Mouse (Mus musculus) kidney, postnatal 14 days (tissue): ENCODE results near the gene Tubgcp2.
A peak's percentile ranks its signal among the peaks of the same experiment; 100 is the strongest.

Experiments
- DNase-seq: peaks from one replicate; pipeline ENCODE4 v3.0.0; 2022; ENCODE audit warnings: mixed read lengths

Gene Tubgcp2

GRCm38 (mm10) chr7:140036281-140037170 lies at the start of gene Tubgcp2, which contains the start of gene Zfp511:
Gene Tubgcp2, minus strand, starts transcription at chr7:140036669.
Gene Zfp511, plus strand, starts transcription at chr7:140036391.
- DNase-seq = peak; percentile 98

DNA sequence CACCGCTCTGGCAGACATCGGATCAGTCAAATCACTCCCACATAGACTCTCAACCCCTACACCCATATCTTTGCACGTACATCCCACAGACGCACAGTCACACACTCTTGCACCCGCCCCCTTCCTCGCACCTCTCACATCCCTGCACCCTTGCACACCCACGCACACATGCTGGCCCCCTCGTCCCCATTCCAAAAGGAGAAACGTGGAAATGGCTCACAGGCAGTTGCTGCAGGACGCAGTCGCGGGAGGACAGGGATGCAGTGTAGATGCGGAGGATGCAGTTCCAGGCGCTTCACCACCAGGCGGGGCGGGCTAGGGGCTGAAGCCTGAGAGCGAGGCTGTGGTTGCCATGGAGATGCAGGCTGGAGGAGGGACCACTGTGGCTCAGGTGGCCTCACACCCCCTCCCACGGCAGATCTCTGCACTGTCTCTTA lies 45.8 kb upstream of the Tubgcp2 start, which contains the start of gene Caly:
Caly (minus strand) TSS at position 307 of the 437 bp plus-strand sequence.
- no peak for DNase-seq

DNA sequence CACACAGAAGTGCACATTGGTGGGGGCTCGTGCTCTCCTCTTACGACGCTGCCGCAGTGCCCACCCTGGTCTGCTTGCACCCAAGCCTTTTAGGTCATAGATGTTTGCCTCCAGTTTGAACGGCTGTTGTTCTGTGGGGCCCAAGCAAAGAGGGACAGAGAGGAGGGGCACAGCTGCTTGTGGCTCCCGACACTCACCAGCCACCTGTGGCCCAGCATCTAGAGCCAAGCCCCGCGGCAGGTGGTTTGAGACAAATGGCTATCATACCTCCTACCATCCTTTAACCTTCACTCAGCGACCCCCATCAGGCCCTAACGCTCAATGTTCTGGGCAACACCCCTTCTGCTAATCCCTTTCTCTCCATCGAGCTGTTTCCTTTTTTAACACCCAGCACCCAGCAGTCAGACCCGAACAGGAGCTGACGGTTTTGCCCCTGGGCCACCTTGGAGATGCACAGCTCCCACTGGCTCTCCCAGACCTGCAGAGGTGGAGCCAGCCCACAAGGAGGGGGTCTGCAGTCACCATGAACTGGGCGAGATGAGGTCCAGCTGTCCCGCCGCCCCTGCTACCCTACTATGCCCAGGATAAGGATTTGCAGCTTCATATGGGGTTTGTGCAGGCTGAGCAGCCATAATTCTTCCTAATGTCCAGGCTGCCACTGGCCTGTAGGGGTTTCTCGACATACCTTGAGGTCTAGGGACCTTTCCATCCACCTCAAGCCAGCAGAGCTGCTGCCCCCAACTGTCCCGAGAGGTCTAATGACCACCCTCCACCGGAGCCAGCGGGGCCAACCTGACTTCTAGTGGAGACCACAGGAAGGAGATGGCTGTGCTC lies 45.2 kb upstream of the Tubgcp2 start:
- no peak for DNase-seq

DNA sequence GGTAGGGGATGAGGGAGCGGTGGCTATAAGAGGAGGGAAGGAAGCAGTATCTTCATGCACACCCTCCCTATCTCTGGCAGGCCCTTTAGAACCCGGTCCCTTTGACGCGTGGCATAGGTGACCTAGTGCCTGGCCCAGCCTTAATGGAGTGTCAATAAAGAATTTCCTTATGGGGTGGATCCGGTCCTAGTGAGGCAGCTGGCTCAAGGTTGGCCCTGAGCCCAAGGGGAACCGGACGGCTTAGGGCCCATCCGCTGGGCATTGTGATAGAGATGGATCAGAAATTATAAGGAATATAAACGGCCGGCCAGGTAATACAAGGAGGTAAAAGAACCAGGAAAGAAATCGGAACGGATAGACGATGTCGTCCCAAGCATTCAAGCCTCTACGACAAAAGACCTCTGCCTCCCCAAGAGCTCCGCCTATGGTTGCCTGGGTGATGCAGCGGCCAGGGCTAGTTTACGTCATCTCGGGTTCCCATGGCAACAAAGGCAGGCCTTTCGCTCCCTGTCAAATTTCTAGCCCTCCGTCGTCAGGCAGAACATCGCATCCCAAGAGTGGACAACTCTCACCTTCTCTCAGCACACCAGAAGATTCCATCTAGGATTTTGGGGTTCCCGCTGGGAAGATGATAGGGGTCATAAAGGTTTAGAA lies 44.2 kb upstream of the Tubgcp2 start:
- peak; percentile 79 for DNase-seq

DNA sequence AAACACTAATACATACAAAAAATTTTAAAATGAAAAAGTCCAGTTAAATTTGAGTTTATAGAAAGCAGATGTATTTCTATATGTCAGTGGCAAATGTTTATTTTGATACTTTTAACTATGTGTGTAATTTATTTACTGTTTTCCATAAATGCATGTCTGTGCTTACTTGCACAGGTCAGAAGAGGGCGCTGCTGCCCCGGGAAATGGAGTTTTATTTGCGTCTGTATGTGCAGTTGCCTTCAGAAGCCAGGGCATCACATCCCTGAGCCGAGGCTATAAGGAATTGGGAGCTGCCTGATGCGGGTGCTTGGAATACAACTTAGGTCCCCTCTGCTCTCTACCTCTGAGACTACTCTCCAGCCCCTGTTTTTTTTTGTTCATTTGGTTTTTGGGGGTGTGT lies 42.2 kb upstream of the Tubgcp2 start:
- DNase-seq = peak; percentile 70

DNA sequence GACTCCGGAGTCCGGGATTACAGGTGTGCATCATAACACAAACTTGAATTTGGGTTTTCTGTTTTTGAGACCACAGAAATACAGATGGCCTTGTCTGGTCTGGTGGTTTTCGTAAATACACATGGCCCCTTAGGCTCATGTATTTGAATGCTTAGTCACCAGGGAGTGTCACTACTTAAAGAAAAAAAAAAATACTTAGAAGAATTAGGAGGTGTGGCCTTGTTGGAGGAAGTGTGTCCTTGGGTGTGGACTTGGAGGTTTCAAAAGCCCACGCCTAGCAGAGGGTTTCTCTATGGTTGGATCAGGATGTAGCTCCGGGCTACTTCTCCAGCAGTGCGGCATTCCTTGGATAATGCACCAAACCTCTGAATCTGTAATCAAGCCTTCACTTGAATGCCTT lies 41.2 kb upstream of the Tubgcp2 start:
- no peak for DNase-seq

DNA sequence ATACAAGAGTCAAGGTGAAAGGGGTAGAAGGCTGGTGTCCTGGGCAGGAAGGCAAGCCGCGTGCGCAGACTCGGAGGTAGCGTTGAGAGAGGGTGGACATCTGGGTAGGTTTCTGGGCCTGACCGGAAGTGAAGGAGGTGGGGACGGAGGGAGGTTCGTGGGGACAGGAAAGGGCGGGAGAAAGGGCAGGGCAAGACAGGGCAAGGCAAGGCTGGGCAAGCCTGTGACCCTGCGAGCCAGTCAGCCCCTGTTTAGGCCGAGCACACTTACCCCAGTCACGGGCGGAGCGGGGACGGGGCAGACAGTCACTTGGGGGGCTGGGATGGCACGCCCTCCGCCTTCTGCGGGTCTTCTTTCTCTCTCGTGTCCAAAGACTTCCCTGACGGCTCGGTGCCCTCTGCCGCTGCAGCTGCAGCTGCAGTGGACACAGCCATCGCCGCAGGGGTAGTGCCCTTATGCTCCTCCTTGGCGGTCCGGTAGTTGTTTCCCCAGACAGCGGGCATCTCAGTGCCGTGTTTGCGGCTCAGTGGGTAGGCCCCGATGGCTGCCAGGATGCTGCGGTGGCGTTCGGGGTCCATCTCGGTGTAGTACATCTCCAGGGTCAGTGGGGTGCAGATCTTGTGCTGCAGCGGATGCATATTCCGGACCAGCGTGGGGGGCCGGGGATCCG lies 33.7 kb upstream of the Tubgcp2 start:
- no peak for DNase-seq

- no peak for DNase-seq
Measured at GRCm38 (mm10) chr7:140067397-140067796, 30.9 kb upstream of the Tubgcp2 start.

DNA sequence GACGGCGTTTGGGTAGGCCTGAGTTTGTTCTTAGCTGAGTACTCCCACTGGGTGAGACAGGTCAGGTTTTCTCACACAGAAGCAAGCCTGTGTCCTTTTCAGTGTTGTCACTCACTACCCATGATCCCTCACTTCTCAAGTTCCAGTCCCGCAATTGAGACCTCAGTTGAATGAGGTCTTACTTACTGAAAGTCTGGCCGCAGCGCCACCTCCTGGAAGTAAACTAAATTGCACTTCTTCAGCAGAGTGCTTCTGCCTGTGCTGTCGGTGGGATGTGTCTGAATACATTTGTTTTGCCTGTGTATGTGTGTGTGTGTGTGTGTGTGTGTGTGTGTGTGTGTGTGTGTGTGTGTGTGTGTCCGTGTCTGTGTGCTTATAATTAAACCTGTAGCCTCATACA lies 26.6 kb upstream of the Tubgcp2 start:
- DNase-seq = peak; percentile 67

DNA sequence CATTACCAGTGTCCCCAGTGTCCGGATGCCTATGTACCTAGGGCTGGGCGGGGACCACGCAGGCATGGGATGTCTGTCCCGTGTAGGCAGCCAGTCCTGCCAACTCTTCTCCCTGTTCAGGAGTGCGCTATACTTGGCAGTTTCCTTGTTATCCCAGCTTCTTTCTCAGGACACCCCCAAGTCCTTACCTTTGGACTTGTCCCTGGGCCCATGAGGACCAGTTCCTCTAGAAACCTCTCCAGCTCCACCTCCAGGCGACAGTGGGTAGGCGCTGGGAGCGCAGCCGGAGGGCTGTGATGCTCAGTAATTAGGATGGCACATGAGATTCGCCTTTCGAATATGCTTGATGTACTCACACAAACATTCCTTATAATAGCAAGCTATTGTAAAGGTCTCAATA lies 25.8 kb upstream of the Tubgcp2 start:
- DNase-seq = peak; percentile 32

GRCm38 (mm10) chr7:140061832-140062130 lies 25.3 kb upstream of the Tubgcp2 start:
- DNase-seq = no peak

GRCm38 (mm10) chr7:140060936-140061831 lies 24.7 kb upstream of the Tubgcp2 start:
- DNase-seq = peak; percentile 47

GRCm38 (mm10) chr7:140059601-140060000 lies 23.1 kb upstream of the Tubgcp2 start:
- no peak for DNase-seq

DNA sequence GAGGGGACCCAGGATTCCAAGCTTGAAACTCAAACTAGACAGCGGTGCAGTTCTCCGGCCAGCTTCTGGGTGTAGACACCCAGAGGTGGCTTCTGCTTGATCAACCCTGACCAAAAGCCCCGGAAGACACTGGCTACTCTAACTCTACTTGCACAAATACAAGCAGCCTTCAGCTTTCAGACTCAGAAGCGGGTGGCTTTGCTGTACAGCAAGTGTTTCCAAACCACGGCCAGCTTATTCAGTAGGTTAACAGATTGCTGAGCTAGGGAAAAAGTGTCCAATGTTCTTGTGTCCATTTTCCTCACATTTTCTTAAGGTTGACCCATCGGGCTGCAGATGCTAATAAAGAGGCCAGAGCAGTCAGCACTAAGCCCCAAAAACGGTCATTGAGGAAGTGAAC lies 22.1 kb upstream of the Tubgcp2 start:
- DNase-seq = no peak

GRCm38 (mm10) chr7:140057413-140058407 lies 21.2 kb upstream of the Tubgcp2 start:
- DNase-seq = peak; percentile 49

- DNase-seq = no peak
Measured at GRCm38 (mm10) chr7:140054124-140054523, 17.7 kb upstream of the Tubgcp2 start.

DNA sequence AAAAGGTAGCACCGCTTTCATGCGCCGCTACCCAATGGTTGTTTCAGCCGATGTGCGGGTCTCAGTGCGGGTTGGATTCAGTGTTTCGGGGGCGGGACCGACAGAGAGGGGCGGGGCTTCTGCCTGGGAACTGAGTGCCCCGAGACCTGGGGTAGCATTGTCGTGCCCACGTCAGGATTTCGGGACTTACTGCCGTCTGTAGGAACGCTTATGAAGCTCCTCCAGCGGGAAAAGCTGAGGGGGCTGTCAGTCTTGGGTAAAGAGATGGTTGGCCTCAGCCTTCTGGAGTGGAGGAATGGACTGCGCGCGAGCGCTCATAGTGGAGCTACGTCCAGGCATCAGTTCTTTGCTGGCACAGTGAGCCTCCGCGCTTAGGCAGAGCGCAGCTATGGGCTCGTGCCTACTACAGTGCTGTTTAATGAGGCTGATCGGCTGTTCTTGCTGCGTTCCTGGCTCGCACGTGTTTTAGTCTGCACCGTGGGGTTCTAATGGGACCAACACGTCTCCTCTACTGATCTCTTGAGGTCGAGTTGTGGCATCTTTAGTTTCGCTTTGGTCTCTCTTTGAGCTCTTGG lies 12.7 kb upstream of the Tubgcp2 start:
- peak; percentile 27 for DNase-seq

DNA sequence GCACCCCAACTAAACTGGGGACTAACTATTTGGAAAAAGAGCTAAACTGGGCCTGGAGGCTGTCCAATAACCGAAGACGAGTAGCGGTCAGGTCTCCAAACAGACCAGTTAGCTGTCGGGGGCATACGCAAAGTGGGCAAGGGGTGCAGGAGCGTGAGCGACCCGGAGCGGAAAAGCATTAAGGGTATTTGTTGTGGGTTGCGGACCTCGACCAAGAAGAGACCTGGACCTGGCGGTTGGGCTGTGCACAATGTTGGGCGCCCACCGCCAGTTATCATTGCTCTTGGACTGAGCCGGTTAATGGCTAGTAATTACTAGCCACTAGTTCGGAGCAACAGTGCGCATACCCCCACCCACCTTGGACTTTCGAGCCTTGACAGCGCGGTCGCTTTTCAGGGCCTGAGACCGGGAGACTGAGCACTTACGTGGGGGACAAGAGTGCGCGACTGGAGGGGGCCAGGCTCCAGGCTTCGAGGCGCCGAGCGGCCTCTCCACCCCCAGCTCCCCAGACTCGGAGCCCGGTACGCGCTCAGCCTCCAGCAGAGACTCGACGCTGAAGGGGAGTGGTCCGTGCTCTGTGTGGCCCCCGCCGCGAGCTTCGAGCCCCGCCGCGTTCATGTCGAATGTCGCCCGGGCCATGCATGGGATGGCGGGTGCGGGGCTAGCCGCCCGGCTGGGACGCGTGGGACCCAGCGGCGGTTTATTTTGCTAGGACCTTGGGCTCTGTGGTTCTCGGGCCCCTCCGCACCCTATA lies 12.1 kb upstream of the Tubgcp2 start, which contains the start of gene Msx3:
Msx3 (minus strand) TSS at position 729 of the 754 bp plus-strand sequence.
- no peak for DNase-seq

- DNase-seq = no peak
Measured at GRCm38 (mm10) chr7:140047811-140048311, 11.4 kb upstream of the Tubgcp2 start.
